Mouse (Mus musculus) 416B (cell line): ENCODE results near the gene Aldh1l1.
A peak's percentile ranks its signal among the peaks of the same experiment; 100 is the strongest.

Source experiments
- DNase-seq: peaks from one replicate; pipeline ENCODE4 v3.0.0; 2011; ENCODE audit warnings: low read depth

The Aldh1l1 gene

DNA sequence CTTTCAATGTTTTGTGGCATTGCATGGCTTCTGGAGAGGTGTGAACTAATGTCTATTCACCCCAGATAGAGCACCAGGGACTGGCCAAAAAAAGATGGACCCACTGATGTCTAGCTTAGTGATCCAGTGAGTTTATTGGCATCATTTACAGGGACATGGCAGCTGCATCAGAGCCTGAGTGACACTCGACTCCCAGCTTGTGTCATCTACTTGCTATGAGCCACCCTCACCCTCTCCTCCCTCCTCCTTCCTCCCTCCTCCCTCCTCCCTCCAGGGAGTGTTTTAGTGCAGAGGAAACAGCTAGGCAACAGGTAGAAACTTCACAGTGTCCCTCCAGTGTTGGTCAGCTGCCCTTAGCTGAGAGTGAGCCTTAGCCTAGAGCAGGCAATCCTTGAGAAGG is 108.7 kb downstream of the Aldh1l1 start:
- DNase-seq: no peak

DNA sequence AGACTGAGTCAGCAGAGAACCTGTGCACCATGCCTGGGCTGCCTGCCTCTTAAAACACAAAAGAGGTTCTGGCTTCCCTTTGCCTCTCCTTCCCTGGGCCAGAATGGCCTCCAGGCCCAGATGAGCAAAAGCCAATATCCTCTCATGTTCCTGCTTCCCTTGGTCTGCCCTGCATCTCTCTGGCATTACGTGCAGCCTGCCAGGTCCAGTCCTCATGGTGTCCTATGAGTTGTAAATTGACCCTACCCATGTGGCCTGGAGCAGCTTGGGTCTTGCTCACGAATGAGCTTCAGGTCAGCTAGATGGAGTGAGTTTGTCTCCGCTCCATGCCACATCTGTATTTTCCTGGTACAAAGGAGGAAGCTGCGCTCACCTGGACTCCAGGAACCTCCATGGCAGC is 110.8 kb downstream of the Aldh1l1 start:
- DNase-seq: no peak

DNA sequence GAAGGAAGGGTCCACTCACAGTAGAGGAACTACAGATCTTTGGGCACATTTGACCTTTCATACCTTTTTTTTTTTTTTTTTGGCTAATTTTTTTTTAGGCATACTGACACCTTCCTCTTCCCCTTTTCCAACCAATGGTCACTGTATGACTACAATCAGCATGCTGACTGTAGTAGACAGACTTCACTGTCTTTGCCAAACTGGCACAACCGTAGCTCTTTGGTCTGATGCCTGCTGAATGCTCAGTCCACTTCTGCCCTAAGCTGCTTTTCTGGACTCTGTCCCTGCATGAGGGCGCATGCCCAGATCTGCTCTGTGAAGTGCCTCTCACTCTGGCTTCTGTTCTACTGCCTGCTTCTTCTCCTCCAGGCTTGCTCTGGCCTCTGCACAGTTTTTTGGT is 111.4 kb downstream of the Aldh1l1 start:
- DNase-seq: no peak

DNA sequence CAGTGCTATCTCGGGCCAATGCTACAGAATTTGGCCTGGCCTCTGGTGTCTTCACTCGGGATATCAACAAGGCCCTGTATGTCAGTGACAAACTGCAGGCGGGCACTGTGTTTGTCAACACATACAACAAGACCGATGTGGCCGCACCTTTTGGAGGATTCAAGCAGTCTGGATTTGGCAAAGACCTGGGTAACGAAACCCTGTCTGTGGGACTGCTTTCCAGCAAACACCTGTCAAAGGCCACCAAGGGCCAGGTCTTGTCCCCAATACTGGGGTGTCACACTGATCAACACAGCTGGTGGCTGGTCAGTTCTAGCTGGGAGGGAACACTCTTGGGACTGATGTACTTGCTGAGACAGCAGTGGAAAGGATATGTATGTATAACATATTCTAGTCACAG is 112.0 kb downstream of the Aldh1l1 start:
- DNase-seq: no peak

DNA sequence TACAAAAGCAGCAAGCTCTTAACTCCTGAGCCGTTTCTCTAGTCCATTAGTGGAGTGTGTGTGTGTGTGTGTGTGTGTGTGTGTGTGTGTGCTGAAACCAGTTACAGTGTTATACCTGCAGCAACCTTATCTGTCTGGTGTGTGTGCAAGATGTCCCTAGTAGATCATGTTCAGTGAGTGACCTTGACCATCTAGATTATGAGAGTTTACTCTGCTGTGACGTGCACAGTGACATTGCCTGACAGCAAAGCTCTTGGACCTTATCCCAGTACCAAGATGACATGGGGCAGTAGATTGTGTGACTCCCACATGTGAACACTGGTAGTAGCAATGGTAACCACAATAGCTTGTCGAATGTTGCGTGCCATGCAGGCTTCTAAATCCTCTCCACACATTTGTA is 114.1 kb downstream of the Aldh1l1 start:
- DNase-seq: no peak

DNA sequence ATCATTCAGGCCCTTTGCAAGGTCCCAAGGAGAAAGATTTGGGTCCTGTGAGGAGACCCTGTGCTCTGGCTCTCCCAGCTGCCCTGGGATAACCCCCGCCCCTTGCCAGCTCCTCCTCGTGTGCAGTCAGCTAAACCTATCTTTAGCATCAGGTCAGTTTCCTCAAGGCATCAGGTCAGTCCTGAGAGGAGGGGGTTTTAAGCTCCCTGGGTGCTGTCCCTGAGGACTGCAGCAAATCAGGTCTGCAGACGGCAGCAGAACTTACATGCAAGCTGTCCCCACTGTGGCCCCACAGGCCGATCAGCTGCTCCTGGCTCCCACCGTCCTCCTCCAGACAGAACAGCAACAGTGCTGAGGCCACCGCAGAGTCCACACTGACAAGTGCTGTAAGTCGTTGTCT is 115.5 kb downstream of the Aldh1l1 start:
- DNase-seq: no peak

DNA sequence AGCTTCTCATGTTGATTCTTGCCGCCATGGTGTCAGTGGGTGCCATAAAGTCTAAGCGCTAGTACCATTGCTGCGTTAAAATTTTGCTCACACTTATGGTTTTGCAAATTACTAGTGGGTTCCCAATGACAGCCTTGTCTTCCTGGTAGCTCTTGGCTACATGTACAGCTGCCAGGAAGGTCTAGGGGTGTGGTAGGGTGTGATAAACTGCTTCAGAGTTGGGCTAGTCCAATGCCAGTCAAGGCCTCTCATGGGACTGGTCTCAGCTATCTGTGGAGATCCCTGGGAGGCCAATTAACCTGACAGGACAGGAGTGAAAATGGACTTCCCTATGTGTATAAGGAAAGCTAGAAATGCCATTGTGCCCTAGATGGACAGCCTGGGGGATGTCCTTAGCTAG is 116.1 kb downstream of the Aldh1l1 start:
- no peak for DNase-seq

DNA sequence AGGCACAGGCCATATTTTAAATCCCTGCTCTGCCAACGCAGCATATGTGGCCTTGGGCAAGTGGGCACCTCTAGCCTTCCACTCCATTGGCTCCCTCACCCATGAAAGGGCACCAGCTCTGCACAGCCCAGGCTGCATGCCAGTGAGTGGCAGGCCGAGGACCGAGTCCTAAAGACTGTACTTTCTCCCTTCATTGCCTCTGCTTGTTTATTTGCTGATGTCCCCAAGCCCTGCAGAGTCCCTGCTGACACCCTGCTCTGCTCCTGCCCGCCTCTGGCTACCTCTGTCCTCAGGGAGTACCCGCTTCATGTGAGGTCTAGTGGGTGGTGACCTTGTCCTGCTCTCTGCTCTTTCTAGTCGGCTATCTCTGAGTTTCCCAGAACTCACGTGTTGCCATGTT is 116.9 kb downstream of the Aldh1l1 start:
- DNase-seq: no peak

DNA sequence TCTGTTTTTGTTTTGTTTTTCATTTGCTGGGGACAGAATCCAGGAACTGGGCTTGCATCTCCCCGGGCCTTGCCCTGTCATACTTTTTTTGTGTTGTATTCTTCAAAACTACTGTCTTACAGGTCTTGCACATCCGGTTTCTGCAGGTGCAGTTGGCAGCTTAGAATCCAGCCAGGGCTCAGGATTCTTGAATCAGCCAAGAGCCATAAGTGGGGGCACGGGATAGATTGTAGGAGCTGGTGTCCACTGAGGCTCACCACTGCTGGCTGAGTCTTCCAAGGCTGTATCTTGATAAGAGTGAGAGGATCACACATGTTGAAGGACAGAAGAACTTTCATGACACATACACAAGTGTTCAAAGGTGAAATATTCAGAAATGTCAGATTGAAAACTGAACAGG is 117.9 kb downstream of the Aldh1l1 start:
- DNase-seq: no peak

DNA sequence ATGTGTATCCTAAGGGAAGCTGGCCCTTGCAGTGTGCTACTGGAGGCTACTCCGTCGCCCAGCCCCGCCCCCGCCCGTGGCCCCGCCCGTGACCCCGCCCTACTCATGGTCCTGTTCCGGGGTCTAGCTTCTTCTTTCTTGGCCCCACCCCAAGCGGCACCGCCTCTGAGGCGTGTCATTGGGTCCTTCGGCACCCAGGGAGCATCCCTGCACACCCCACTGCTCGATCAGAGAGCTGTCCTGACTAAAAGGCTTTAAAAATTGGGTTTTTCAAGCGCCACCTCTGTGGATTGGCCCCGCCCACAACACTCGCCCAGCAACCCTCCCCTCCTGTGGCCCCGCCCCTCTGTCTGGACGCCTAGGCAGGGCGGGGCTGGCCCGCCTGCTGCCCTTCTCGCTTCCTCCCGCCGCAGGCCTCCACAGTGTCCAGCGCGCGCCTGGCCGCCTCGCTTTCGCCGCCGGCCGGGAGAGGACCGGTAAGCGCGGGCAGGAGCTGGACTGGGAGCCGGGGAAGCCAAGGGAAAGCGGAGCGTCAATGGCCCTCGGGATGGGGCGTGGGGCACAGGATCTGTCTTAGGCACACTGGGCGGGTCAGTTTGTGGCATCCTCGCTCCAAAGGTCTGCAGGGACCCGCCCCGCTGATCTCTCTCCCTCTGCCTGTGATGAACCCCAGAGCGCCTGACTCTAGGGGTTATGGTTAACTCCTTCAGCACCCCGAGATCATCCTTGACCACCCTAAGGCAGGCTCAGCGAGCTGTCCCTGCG is 118.5 kb downstream of the Aldh1l1 start, which contains the start of gene Slc41a3:
Gene Slc41a3, plus strand, starts transcription at position 193 of the 765 bp plus-strand sequence.
- DNase-seq: peak; percentile 91

DNA sequence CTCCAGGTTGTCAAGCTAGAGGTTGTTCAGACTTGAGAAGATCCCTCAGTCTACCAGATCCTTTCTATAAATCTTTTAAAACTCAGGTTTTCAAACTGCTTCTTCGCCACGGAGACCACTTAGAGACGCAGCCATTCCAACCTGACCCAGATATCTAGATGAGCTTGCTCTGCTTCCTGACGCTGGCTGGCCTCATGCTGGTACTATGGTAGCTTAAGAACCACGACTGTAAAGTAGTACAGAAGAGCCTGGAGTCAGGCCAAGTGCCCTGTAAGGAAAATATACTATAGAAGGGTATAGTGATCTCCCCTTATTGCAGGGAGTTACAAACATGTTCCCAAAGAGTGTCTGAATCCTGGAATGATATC is 119.1 kb downstream of the Aldh1l1 start:
- peak; percentile 25 for DNase-seq

DNA sequence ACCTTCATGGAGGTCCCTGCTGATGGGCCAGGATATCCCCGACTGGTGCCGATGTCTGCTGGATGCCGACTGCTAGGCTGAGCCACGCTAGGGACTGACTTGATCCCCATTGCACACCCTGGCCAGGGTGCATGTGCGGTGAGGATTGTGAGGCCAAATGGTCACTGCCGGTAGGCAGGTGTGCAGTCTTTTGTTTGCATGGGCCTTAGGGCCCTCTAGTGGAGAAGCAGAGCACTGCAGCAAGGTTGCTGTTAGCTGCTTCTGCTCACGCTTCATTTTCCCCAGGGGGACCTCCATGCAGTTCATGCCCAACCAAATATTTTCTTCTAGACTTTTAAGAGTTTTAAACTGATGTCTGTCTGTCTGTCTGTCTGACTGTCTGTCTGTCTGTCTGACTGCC is 120.3 kb downstream of the Aldh1l1 start:
- peak; percentile 76 for DNase-seq

DNA sequence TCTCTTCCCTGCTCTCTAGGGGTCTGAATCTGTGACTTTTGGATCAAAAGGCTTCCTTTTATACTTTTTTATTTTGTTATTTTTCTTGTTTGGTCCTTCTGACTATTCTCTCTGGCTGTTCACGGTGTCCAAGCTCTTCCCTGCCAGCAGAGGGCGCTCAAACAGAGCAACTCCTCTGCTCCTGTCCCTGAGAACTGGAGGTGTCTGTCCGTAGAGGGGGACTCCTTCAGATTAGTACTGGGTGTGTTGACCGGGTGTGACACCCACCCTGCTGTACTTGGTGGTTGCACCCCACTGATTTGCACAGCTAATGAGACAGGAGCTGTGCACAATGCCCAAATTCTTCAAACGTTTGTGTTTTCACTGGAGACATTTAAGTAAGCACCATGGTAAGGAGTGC is 121.0 kb downstream of the Aldh1l1 start:
- peak; percentile 79 for DNase-seq

DNA sequence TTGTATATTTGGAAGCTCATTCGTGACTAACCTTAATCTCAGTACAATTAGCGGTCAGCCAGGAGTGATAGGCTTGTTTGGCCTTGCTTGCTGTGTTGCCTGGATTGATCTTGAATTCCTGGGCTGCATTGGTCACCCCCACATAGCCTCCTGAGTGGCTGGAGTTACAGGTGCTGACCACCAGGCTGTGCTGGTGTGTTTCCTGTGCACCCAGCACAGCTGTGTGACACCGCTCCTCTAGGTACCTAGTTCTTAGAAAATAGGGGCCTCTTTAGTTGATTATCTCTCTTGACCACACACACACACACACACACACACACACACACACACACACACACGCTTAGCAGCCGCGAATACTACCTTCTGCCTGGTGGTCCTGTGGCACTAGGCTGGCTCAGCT is 122.0 kb downstream of the Aldh1l1 start:
- DNase-seq: peak; percentile 55

DNA sequence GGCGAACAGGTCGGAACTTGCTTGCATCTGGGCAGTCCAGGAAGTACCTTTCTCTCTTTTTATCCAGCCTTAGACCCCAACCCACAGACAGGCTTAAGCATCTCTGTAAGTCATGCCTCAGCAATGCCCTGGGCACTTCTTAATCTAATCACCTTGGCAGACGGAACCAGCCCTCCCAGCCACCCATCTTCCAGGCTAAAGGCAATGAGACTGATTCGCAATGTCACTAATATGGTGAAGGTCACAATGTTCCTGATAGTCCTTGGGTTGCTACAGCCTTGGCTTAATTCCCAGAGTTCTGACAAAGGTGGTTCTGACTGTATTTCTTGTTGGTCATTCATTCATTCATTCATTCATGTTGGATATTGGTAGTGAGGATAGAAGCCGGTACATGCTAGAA is 124.0 kb downstream of the Aldh1l1 start:
- no peak for DNase-seq

DNA sequence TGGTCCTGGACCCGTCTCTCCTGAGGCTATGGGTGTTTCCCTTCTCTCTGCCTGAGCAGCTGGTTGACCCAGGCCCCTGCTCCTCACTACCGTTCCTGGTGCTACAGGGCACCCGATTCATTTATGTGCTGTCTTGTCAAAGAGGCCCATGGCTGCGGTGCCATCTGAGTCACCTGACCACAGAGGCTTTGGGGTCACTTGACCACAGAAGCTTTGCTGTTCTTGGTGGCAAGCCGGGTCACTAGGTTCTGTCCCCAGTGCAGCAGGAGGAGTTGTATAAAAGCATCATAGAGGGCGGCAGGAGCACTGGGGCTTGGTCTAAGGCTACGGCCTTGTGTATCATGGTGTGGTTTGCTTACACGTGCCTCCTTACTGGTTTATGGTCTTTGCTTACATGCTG is 127.0 kb downstream of the Aldh1l1 start:
- DNase-seq: peak; percentile 83

DNA sequence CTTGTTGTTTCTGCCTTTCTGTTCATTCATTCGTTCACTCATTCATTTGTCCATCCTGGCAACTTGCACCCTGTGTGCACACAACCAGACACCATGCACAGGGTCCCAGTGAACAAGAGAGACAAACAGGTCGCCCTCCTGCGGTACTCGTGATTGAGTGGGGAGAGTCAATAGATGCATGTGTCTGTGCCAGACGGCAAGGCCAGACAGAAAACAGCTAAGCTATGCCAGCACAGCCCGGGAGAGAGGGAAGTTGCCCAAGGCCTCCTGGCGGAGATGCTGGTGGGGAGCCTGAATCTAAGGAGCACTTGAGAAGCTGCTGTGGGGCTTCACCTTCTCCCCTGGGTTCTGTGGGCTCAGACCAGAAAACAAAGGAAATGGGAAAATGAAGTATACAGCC is 129.1 kb downstream of the Aldh1l1 start:
- no peak for DNase-seq

DNA sequence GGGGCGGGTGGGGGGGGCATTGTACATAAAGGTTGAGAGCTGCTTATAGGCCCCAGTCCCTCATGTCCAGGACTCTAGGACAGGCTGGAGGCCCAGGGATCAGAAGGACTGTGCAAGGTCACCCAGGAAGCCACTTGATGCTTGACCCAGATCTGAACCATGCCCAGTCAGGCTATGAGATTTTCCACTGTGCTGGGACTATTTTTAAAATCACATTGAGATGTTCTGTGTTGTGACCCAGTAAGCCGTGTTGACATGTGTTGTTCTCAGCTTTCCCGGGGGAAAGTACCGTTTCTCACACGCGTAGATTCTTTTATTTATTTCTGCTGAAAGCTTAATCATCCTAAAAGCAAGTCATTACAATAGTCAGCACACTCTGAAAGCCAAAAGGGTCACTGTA is 129.8 kb downstream of the Aldh1l1 start:
- DNase-seq: no peak

DNA sequence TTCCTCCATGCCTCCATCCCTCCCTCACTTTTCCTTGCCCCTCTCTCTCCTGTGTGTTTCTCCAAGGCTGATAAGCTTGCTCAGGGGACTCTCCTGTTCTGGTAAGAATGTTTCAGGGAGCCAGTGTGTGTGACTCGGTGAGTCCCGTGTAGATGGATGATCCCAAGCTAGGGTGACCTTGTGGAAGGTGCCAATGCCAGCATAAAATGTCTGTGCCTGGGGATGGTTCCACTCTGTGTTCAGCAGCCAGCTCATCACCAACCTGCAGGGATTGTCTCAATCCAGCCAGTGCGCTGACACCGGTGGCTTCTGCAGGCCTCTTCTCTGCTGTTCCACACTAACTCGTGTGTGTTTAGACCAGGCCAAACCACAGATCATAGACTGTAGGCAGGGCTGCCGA is 130.3 kb downstream of the Aldh1l1 start:
- DNase-seq: no peak

DNA sequence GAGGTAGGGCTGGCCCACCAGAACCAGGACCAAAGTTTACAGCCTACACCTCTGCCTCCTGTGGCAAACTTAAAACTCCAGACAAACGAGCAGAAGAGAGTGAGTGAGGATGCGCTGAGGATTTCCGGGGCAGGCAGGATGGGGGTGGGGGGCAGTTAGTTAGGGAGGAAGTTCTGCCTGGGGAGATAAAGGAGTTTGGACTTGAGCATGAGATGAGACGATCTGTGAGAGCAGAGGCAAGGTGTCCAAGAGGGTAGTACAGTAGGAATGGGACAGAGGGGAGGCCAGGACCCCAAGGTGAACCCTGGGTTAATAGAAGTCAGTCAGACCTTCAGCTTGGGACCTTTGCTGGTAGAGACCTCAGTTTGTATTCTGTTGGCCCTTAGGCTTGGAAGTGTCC is 132.0 kb downstream of the Aldh1l1 start:
- peak; percentile 70 for DNase-seq

DNA sequence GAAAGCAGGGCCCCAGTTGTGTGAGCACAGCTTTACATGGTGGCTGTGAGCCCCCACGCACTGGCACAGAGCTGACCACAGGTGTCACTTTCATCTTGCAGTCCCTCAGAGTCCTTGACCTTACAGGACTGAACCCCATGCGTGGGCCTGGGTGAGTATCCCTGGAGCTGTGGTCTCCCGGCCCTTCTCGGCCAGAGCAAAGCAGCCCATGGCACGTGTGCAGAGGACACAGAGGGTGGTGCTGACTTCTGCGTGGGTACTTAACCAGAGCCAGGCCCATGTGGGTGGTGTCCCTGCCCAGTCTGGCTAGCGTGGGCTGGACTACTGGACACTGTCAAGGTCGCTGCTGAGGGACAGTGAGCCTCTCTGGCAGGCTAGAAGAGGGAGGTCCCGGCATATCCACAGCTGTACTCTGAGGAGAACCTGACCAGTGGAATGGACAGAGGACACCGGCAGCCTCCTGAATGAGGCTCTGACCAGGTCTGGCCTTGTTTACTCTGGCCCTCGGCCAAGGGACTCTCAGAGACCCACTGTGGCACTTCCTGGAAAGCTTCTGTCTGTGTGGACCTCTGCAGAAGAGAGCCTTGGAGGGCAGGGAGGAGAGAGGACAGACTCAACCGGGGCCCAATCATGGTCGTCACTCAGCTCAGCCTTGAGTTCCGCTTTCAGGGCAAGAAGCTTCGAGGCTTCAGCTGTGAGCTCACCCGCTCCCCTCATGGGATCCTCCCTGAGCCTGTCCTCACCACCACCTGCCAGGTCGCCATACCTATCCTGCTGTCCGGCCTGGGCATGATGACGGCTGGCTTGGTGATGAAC is 132.8 kb downstream of the Aldh1l1 start:
- peak; percentile 50 for DNase-seq

DNA sequence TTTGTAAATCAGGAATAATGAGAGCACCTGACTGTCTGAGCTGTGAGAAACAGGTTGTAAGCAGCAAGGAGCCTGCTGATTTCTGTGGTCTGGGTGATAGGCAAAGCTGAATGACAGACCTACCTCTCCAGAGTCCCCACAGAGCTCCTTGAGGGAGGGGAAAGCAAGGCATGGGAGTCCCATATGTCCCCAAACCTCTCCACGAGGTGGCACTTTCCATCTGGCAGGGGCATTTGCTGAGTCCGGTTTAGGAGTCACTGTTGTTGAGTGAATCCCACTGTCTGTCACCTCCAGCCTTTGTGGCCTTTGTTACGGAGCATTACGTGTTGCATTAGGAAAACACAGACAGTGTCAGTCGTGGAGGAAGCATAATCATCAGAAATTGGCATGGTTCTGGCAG is 133.7 kb downstream of the Aldh1l1 start:
- no peak for DNase-seq

DNA sequence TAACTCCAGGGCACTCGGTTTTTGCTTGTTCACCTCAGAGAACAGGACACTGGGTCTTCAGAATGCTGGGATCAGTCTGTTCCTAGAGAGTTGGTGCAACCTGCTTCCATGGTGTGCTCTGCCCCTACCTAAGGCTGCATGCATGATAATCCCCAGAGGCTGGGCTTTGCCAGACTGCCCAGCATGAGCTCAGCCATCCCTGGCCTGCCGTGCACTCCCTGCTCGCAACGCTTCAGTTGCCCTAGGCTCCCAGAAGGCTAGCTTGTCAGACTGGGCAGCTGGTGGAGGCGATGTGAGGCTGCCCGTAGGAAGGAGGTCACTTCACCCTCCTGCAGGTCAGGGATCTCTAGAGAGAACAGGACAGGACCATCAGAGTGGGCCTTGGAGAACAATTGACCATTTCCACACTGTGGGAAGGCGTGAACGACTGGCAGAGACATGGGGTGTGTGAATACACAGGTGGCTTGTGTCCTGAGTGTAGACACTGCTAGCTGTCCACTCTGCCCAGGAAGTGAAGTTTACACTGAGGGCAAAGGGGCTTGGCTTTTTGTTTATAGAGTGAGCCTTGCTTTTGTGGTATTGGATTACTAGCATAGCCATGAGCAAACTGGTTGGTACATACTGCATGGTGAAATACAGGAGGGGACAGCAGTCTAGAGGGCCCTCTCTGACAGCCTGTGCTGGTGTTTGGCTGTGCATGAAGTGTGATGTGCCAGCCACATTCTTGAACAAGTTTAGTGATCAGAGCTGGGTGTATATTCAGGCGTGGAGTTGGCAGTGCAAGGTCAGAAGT is 134.8 kb downstream of the Aldh1l1 start:
- DNase-seq: no peak
